16 mouse cellular contexts compared by ENCODE assay signal in genomic region chr8:106431088-106431487, GRCm38 (mm10).
"Had no signal": no experiment of that assay in that cellular context is flagged by ENCODE, and none has a peak within 500 bp of the region (broad histone marks: within the 10 kb centered on the region; RNA-seq: fewer than 3 reads in every experiment).

No protein-coding gene starts in this region.

- H3K27ac ChIP-seq: left cerebral cortex, adult 2 months; limb, embryonic 10.5 days; liver, embryonic 15.5 days; macrophage; neural tube, embryonic 13.5 days had no signal

- DNase-seq: kidney, postnatal 25 days; lung, embryonic 14.5 days; lung, postnatal 14 days; retina, postnatal 1 day; right cerebral cortex, postnatal 4 days; spleen, adult 18-20 months; thymus, postnatal 14 days had no signal

- H3K9ac ChIP-seq: liver, embryonic 15.5 days; lung, embryonic 14.5 days; neural tube, embryonic 13.5 days had no signal

- ATAC-seq: midbrain, embryonic 16.5 days had no signal

- H3K4me1 ChIP-seq: liver, embryonic 15.5 days; megakaryocyte, embryonic 14.5 days had no signal

- H3K4me3 ChIP-seq: left cerebral cortex, adult 2 months; limb, embryonic 10.5 days; liver, embryonic 15.5 days; megakaryocyte, embryonic 14.5 days; neural tube, embryonic 13.5 days had no signal

- H3K4me2 ChIP-seq: liver, embryonic 11.5 days; liver, embryonic 15.5 days; lung, embryonic 14.5 days; midbrain, embryonic 11.5 days; neural tube, embryonic 13.5 days had no signal

- H3K36me3 ChIP-seq: liver, embryonic 15.5 days had no signal
